Mouse (Mus musculus) testis, adult 2 months (tissue): ENCODE measurements around the gene Rab30.

Experiments
- CTCF ChIP-seq: fragments of 200-500 bp; IDR thresholded peaks from 2 replicates; pipeline ENCODE4 v1.5.1; 2012; ENCODE audit warnings: low read depth, mild to moderate bottlenecking, inconsistent platforms, low read length, moderate library complexity; ENCODE audit not compliant: control insufficient read depth, insufficient read depth, insufficient replicate concordance
- POLR2A ChIP-seq: fragments of 200-500 bp; IDR thresholded peaks from 2 replicates; pipeline ENCODE4 v1.6.1; 2012; ENCODE audit warnings: low read depth, mild to moderate bottlenecking, inconsistent platforms, low read length, moderate library complexity; ENCODE audit not compliant: control insufficient read depth

DNA sequence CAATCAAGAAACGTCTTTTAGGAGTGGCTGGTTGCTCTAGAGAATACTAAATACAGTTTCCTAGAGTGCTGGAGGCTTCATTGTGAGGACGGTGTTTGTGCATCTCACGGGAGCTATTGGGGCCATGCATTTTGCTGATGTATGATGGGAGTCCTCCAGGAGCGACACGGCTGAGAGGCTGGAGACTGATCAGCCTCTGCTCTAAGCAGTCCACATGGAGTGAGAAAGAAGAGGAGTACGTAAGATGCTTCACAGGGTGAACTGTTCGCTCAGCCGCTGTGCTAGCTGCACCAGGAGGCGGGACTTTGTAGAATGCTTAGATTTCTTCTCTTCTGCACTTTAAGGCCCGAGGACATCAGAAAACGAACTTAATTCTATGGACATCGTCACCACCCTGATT, 34.7 kb upstream of the Rab30 start:
- TF ChIP-seq POLR2A = no peak
- TF ChIP-seq CTCF = no peak
